Mouse (Mus musculus) ES-E14 (cell line): ENCODE measurements around the gene Edaradd. TPM values are rescaled to one million over a fixed set of nuclear protein-coding genes. Genes with fewer than 3 reads are reported as not detected.

Experiments
- DNase-seq: peaks from one replicate; pipeline ENCODE4 v3.0.0-alpha.2; 2013; ENCODE audit warnings: low read depth, low spot score
- H3K27ac ChIP-seq: 2 replicates; pipeline ENCODE4 v1.5.1; 2012; ENCODE audit warnings: low read depth, mild to moderate bottlenecking, low read length, moderate library complexity, mixed read lengths; ENCODE audit not compliant: poor library complexity, insufficient read depth, severe bottlenecking
- H3K36me3 ChIP-seq: 2 replicates; pipeline ENCODE4 v1.6.1; 2012; ENCODE audit warnings: mild to moderate bottlenecking, low read length, moderate library complexity, mixed read lengths; ENCODE audit not compliant: control insufficient read depth, poor library complexity, insufficient read depth, severe bottlenecking
- H3K4me1 ChIP-seq, 2 experiments: fragments of 150-350 bp in 1 of 2; sonication (generic) in 1 of 2; 2 replicates each; pipeline ENCODE4 v1.6.1; 2012; ENCODE audit warnings: low read length in 2 of 2, mild to moderate bottlenecking in 1 of 2, mixed read lengths in 1 of 2; ENCODE audit not compliant: control insufficient read depth in 2 of 2, insufficient read depth in 2 of 2, poor library complexity in 1 of 2
- H3K4me3 ChIP-seq, 2 experiments: fragments of 150-350 bp in 1 of 2; sonication (generic) in 1 of 2; 2 replicates each; pipeline ENCODE4 v1.5.1; 2012; ENCODE audit warnings: low read length in 2 of 2, low read depth in 1 of 2, mild to moderate bottlenecking in 1 of 2, mixed read lengths in 1 of 2; ENCODE audit not compliant: insufficient read depth in 1 of 2, poor library complexity in 1 of 2, severe bottlenecking in 1 of 2
- H3K9ac ChIP-seq: 2 replicates; pipeline ENCODE4 v1.6.1; 2012; ENCODE audit warnings: low read depth, mild to moderate bottlenecking, low read length, mixed read lengths; ENCODE audit not compliant: poor library complexity, insufficient read depth, severe bottlenecking
- H3K9me3 ChIP-seq: fragments of 150-350 bp; sonication (generic); 2 replicates; pipeline ENCODE4 v1.6.1; 2012; ENCODE audit warnings: low read depth, mild to moderate bottlenecking, low read length; ENCODE audit not compliant: control insufficient read depth, insufficient read depth
- CHD2 ChIP-seq: IDR thresholded peaks from 2 replicates; pipeline ENCODE4 v1.6.1; 2014; ENCODE audit warnings: mild to moderate bottlenecking, low read depth, low read length, inconsistent platforms
- HCFC1 ChIP-seq: IDR thresholded peaks from 2 replicates; pipeline ENCODE4 v1.6.1; 2012; ENCODE audit warnings: low read length, inconsistent platforms, borderline replicate concordance; ENCODE audit not compliant: insufficient read depth
- MAFK ChIP-seq: IDR thresholded peaks from 2 replicates; pipeline ENCODE4 v1.6.1; 2014; ENCODE audit warnings: mild to moderate bottlenecking, low read depth, low read length, inconsistent platforms; ENCODE audit not compliant: insufficient read depth
- ZC3H11A ChIP-seq: IDR thresholded peaks from 2 replicates; pipeline ENCODE4 v1.6.1; 2012; ENCODE audit warnings: low read depth, mild to moderate bottlenecking, inconsistent platforms, low read length, borderline replicate concordance
- ZNF384 ChIP-seq: IDR thresholded peaks from 2 replicates; pipeline ENCODE4 v1.6.1; 2012; ENCODE audit warnings: low read depth, low read length, inconsistent platforms
- in situ Hi-C, 2 experiments: fragments of 600-800 bp; cut with MboI; formaldehyde crosslinking; loops; one replicate each; pipeline ENCODE4 v1.15.1; 2025; ENCODE audit warnings: low sequenced_read_pairs in 2 of 2, inconsistent platforms in 1 of 2; ENCODE audit not compliant: unreplicated experiment in 2 of 2
- total RNA-seq: library from RNA; depleted of rRNA; stranded (reverse); fragments of 300-350 nt; gene quantifications from 2 replicates; pipeline ENCODE4 v1.2.3, GENCODE M21; 2012

The Edaradd gene
- total RNA-seq, 1 experiment, result 0.31 TPM

DNA sequence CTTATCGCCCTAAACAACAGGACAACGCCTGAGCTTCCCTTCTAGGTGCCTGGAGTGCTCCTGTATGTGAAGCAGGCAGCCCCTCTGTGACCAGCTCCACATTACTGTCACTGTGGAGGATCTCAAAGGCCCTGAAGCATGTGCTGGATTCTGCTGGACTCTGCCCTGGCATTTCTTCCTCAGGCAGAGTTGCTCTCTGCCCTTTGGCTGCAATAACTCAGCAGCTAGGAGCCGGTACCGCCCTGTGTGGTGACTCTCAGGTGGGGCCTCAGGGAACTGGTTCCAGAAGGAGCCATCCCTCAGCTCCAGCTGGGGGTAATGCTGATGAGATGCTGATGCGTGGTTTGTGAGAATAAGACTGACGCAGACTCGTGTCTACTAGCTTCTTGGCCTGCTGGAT lies 63.5 kb downstream of the Edaradd start:
- Histone ChIP-seq H3K27ac (no peak overlapping the region), H3K9ac (no peak overlapping the region), H3K4me3 (no peak overlapping the region), H3K36me3 (no peaks in the 10 kb centered on the region; the same call in 1 of the 2 replicates), H3K4me1 (peaks cover 0 to 4% of the 10 kb centered on the region in 2 experiments; a peak in 2 of 4 replicates), H3K9me3 (no peaks in the 10 kb centered on the region)
- TF ChIP-seq ZC3H11A, result no peak
- no peak for TF ChIP-seq ZNF384
- no peak for TF ChIP-seq MAFK
- TF ChIP-seq CHD2, result no peak
- no peak for TF ChIP-seq HCFC1
- no peak for DNase-seq
- in situ Hi-C loops, result loop anchor here in 1 of 2 experiments (25.0 kb wide), 1 partner anchor 231 kb away; no protein-coding TSS in a partner anchor

DNA sequence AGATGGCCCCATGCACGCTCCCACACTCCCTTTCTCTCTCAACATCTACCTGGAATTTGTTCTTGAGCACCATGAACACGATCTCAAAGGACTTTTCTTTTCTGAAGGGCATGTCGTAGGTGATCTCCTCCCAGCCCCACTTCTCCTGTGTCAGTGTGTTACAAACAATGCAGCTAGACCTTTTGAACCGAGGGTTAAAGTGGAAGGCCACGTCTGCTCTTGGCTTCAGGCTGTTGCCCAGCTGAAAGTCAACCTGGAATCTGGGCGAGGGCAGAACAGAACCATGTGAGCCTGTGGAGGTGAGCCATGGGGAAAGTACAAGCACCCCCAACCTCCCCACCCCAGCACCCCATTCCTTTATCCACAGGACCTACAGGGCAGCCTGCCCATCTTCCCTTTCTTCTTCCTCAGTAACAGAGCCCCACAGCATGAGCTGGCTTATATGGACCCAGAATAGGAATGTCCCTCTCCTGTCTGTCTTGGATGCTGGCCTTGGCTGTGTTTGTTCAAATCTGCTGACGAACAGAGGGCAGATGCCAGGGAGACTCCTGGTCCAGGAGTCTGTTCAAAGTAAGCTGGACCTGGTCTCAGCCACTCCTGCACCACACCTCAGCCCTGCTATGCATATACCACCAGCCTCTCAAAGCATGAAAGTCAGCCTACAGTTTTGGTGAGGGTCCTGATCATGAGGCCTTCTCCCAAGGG lies 65.4 kb downstream of the Edaradd start:
- TF ChIP-seq CHD2, result no peak
- TF ChIP-seq ZNF384, result no peak
- no peaks in the 10 kb centered on the region; the same call in 1 of the 2 replicates for H3K36me3 ChIP-seq
- no peak overlapping the region for H3K9ac ChIP-seq
- no peaks in the 10 kb centered on the region for H3K4me1 ChIP-seq
- no peak for DNase-seq
- no peak overlapping the region for H3K27ac ChIP-seq
- no peak overlapping the region for H3K4me3 ChIP-seq
- H3K9me3 ChIP-seq, result no peaks in the 10 kb centered on the region
- in situ Hi-C loops, result loop anchor here in 1 of 2 experiments (25.0 kb wide), 1 partner anchor 232 kb away; no protein-coding TSS in a partner anchor

DNA sequence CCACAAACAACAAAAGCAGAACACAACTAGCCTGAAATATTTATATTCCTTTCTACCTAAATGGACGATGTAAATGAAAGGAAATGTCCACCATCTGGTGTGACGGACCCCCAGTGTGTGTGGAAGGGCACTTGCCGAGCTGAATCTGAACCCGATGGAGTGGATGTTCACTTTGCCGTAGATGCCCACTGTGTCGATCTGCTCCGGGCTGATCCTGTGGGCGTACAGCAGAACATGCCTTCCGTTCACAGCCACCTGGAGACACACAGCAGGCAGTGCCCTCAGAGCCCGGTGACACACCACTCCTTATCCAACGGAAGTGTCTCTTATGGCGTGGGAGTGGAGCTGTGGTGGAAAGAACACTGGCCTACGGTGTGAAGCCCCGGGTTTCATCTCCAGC lies 67.1 kb downstream of the Edaradd start:
- Histone ChIP-seq H3K36me3 (no peaks in the 10 kb centered on the region; the same call in 1 of the 2 replicates), H3K4me3 (no peak overlapping the region), H3K9me3 (no peaks in the 10 kb centered on the region), H3K9ac (no peak overlapping the region), H3K27ac (no peak overlapping the region), H3K4me1 (no peaks in the 10 kb centered on the region)
- no peak for DNase-seq
- in situ Hi-C loops, result loop anchor here in 1 of 2 experiments (25.0 kb wide), 1 partner anchor 234 kb away; no protein-coding TSS in a partner anchor
- TF ChIP-seq ZC3H11A, result no peak
- TF ChIP-seq HCFC1, result no peak
- no peak for TF ChIP-seq ZNF384
- TF ChIP-seq MAFK, result no peak
- no peak for TF ChIP-seq CHD2

DNA sequence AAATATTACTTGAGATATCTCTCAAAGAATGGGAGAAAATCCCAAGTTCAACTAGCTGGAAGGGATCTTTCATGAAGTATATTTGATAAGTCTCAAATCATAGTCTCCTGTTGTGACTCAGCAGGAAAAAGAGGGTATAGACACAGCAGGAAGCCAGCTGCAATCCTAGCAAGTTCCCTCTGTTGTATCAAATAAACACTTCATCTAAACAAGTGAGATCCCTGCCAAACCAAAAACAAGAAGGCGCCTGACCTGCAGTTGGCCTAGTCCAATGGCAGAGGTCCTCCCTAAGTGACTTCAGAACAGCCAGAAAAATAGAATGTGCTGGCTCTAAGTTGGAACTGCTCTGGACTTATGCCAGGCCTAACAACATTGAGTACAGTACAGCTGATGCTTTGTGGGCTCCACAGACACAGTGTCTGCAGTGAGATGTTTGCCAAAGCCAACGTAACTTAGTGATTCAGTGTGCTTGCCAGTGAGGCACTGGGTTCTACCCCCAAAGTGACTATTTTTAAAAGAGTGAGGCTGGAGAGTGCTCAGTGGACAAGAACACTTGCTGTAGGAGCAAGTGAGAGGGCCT lies 78.1 kb downstream of the Edaradd start:
- Histone ChIP-seq H3K36me3 (peaks cover 20% of the 10 kb centered on the region), H3K9ac (no peak overlapping the region), H3K27ac (no peak overlapping the region), H3K4me1 (peaks cover 0 to 13% of the 10 kb centered on the region in 2 experiments; a peak in 2 of 4 replicates), H3K9me3 (no peaks in the 10 kb centered on the region), H3K4me3 (no peak overlapping the region)
- TF ChIP-seq HCFC1 (no peak), MAFK (no peak), ZC3H11A (no peak), ZNF384 (no peak), CHD2 (no peak)
- in situ Hi-C loops, result no loop called here
- DNase-seq, result no peak
